Mouse (Mus musculus) layer of hippocampus, adult 9-11 months (tissue): ENCODE data around the gene Fbxl3.
A peak's percentile ranks its signal among the peaks of the same experiment; 100 is the strongest.

ENCODE experiments used
- DNase-seq: peaks from one replicate; pipeline ENCODE4 v3.0.0; 2022

Gene Fbxl3

GRCm38 (mm10) chr14:103033271-103033823, 66.0 kb downstream of the Fbxl3 start:
- peak; percentile 64 for DNase-seq
